Mouse (Mus musculus) midbrain, embryonic 16.5 days (tissue): Measurements from ENCODE around the gene Glis1. TPM values are rescaled to one million over a fixed set of nuclear protein-coding genes. Genes with fewer than 3 reads are reported as not detected.

ENCODE experiments used
- ATAC-seq: fragments of 200-750 bp; cut with Nextera tagmentation; 2 replicates; pipeline ENCODE4 v1.8.0; 2017; ENCODE audit warnings: moderate TSS enrichment
- H3K27ac ChIP-seq: fragments of 300-500 bp; sonication (generic); 2 replicates; pipeline ENCODE4 v1.5.1; 2014; ENCODE audit warnings: mild to moderate bottlenecking, low read length, mixed read lengths
- H3K27me3 ChIP-seq: fragments of 300-500 bp; sonication (generic); 2 replicates; pipeline ENCODE4 v1.6.1; 2014; ENCODE audit warnings: low read depth, low read length, mixed read lengths; ENCODE audit not compliant: control insufficient read depth, insufficient read depth
- H3K36me3 ChIP-seq: fragments of 300-500 bp; sonication (generic); 2 replicates; pipeline ENCODE4 v1.6.1; 2014; ENCODE audit warnings: mild to moderate bottlenecking, low read length, moderate library complexity, mixed read lengths; ENCODE audit not compliant: control insufficient read depth, insufficient read depth
- H3K4me1 ChIP-seq: fragments of 300-500 bp; sonication (generic); 2 replicates; pipeline ENCODE4 v1.6.1; 2014; ENCODE audit warnings: mild to moderate bottlenecking, low read length, mixed read lengths; ENCODE audit not compliant: control insufficient read depth, insufficient read depth
- H3K4me2 ChIP-seq: fragments of 300-500 bp; sonication (generic); 2 replicates; pipeline ENCODE4 v1.6.1; 2014; ENCODE audit warnings: mild to moderate bottlenecking, low read length, mixed read lengths
- H3K4me3 ChIP-seq: fragments of 300-500 bp; sonication (generic); 2 replicates; pipeline ENCODE4 v1.5.1; 2014; ENCODE audit warnings: low read depth, mild to moderate bottlenecking, low read length, moderate library complexity, mixed read lengths
- H3K9ac ChIP-seq: fragments of 300-500 bp; sonication (generic); 2 replicates; pipeline ENCODE4 v1.6.1; 2014; ENCODE audit warnings: low read depth, low read length, mixed read lengths
- H3K9me3 ChIP-seq: fragments of 300-500 bp; sonication (generic); replicated peaks from 2 replicates; pipeline ENCODE4 v1.6.1; 2014; ENCODE audit warnings: mild to moderate bottlenecking, low read length, mixed read lengths; ENCODE audit not compliant: control insufficient read depth, poor library complexity, severe bottlenecking
- WGBS: fragments of 180-500 bp; shearing (Covaris S2); extraction: QIAGEN DNeasy Blood & Tissue Kit; methylation state at CpG from one replicate; pipeline ENCODE4 v1.1.7; 2014; 5-methylcytosine and 5-hydroxymethylcytosine counted together
- polyA plus RNA-seq: library from polyadenylated mRNA; unstranded; fragments of >200 nt; fragmentation: Nextera tagmentation; extraction: Ambion mirVana; gene quantifications from 2 replicates; pipeline ENCODE4 v1.2.1, GENCODE M21; 2015

The Glis1 gene
- polyA plus RNA-seq, 1 experiment from 2014 or later, result 2.4 TPM

GRCm38 (mm10) chr4:107628226-107628625 lies 193.8 kb downstream of the Glis1 start:
- no peak overlapping the region for H3K27ac ChIP-seq
- H3K9me3 ChIP-seq, result no peaks in the 10 kb centered on the region
- no peaks in the 10 kb centered on the region for H3K36me3 ChIP-seq
- WGBS, result 75% methylated on average over 4 of the region's 4 CpGs
- H3K9ac ChIP-seq, result no peak overlapping the region
- H3K4me1 ChIP-seq, result no peaks in the 10 kb centered on the region
- no peak overlapping the region for H3K4me2 ChIP-seq
- H3K27me3 ChIP-seq, result no peaks in the 10 kb centered on the region
- H3K4me3 ChIP-seq, result no peak overlapping the region
- no peak for ATAC-seq

- Histone ChIP-seq H3K9me3 (no peaks in the 10 kb centered on the region), H3K4me1 (no peaks in the 10 kb centered on the region), H3K4me2 (no peak overlapping the region), H3K9ac (no peak overlapping the region), H3K27ac (no peak overlapping the region), H3K36me3 (no peaks in the 10 kb centered on the region), H3K4me3 (no peak overlapping the region), H3K27me3 (no peaks in the 10 kb centered on the region)
- WGBS, result 68% methylated on average over 17 of the region's 17 CpGs
- no peak for ATAC-seq
Measured at GRCm38 (mm10) chr4:107628921-107629411, 194.6 kb downstream of the Glis1 start.

DNA sequence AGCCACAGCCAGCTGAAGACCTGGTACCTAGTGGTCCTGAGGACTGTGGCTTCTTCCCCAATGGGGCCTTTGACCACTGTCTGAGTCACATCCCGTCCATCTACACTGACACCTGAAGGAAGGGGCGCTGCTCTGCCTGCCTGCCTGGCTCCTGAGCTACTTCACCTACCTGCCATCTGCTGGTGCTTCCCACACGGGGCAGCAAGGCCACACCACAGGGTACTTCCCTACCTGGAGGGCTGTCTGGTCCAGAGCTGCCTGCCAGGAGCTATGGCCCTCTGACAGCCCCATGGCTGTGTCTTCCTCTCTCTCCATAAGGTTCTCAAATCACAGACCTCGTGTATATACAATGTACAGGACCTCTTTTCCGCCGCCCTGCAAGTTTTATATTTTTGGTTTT lies 200.2 kb downstream of the Glis1 start:
- Histone ChIP-seq H3K4me3 (no peak overlapping the region), H3K4me2 (no peak overlapping the region), H3K36me3 (no peaks in the 10 kb centered on the region), H3K27me3 (no peaks in the 10 kb centered on the region), H3K9ac (no peak overlapping the region), H3K4me1 (no peaks in the 10 kb centered on the region), H3K9me3 (no peaks in the 10 kb centered on the region), H3K27ac (no peak overlapping the region)
- WGBS, result 78% methylated on average over 6 of the region's 6 CpGs
- ATAC-seq, result no peak

DNA sequence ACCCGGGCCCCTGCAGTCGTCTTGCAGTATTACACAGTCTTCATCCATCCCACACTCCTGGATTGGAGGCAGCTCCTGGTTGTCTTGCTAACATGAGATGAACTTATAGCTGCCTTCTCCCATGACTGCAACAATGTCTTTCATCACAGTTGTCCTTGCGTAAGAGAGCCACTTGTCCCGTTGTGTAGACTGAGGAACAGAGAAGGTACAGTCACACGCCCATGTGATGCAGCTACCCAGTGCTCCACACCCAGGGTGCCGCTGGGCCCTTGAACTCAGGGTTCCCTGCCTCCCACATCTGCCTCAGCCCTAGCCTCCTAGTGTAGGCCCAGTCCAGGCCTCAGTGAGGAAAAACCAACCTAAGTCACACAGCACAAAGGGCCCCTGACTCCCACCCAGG lies 201.7 kb downstream of the Glis1 start:
- no peak overlapping the region for H3K4me2 ChIP-seq
- 80% methylated on average over 6 of the region's 6 CpGs for WGBS

GRCm38 (mm10) chr4:107637670-107638069 lies 203.3 kb downstream of the Glis1 start:
- WGBS, result 63% methylated on average over 3 of the region's 3 CpGs
- H3K27ac ChIP-seq, result no peak overlapping the region
- H3K27me3 ChIP-seq, result no peaks in the 10 kb centered on the region
- H3K9me3 ChIP-seq, result no peaks in the 10 kb centered on the region
- H3K4me2 ChIP-seq, result no peak overlapping the region
- no peak overlapping the region for H3K4me3 ChIP-seq
- no peak overlapping the region for H3K9ac ChIP-seq
- H3K36me3 ChIP-seq, result no peaks in the 10 kb centered on the region
- H3K4me1 ChIP-seq, result no peaks in the 10 kb centered on the region
- no peak for ATAC-seq

More for the DNA sequence above, 201.7 kb downstream of the Glis1 start:
- no peak overlapping the region for H3K9ac ChIP-seq
- no peaks in the 10 kb centered on the region for H3K36me3 ChIP-seq
- H3K9me3 ChIP-seq, result no peaks in the 10 kb centered on the region
- no peaks in the 10 kb centered on the region for H3K4me1 ChIP-seq
- no peaks in the 10 kb centered on the region for H3K27me3 ChIP-seq
- H3K27ac ChIP-seq, result no peak overlapping the region
- ATAC-seq, result peak; percentile 36
- H3K4me3 ChIP-seq, result no peak overlapping the region

DNA sequence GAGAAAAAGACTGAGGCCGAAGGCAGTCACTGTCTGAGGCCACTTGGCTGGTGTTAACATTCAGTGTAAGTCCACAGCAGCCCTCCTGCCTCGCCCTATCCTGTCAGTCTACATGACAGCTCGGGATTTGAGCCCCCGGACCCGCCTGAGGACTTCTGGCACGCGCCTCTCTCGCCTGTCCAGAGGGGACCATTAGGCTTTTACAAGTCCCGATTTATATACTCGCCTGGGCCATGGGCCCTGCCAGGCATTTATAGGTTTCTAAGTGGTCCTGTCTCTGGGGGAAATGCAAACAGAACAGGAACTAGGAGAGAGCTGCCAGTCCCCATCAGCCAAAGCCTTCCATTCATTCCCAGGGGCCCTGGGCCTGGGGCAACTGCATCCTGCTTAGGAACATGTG lies 203.9 kb downstream of the Glis1 start:
- H3K9ac ChIP-seq, result no peak overlapping the region
- no peaks in the 10 kb centered on the region for H3K9me3 ChIP-seq
- no peak overlapping the region for H3K4me2 ChIP-seq
- no peak overlapping the region for H3K27ac ChIP-seq
- no peaks in the 10 kb centered on the region for H3K27me3 ChIP-seq
- no peak overlapping the region for H3K4me3 ChIP-seq
- H3K36me3 ChIP-seq, result no peaks in the 10 kb centered on the region
- WGBS, result 65% methylated on average over 10 of the region's 10 CpGs
- H3K4me1 ChIP-seq, result no peaks in the 10 kb centered on the region
- no peak for ATAC-seq

DNA sequence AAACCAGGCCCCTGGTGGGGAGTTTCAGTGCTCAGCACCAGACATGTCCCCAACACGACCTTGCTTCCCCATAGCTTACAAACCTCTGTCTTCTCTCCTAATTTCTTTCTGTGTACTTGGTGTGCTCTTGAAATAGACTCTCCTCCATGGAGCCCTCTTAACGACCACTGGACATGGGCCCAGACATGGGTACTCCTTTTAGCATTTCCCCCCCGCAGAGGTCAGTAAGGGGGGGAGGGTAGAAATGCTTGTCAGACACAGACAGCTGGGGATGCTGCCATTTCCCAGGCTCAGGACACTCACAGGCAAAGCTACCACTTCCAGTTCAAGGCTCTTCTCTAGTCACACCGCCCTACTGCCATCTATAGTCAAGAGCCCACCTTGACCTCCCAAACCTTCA lies 207.2 kb downstream of the Glis1 start:
- H3K27me3 ChIP-seq, result no peaks in the 10 kb centered on the region
- no peak for ATAC-seq
- no peak overlapping the region for H3K4me3 ChIP-seq
- no peak overlapping the region for H3K27ac ChIP-seq
- H3K9ac ChIP-seq, result no peak overlapping the region
- H3K4me1 ChIP-seq, result no peaks in the 10 kb centered on the region
- no peaks in the 10 kb centered on the region for H3K36me3 ChIP-seq
- no peaks in the 10 kb centered on the region for H3K9me3 ChIP-seq
- 70% methylated on average over 4 of the region's 4 CpGs for WGBS
- no peak overlapping the region for H3K4me2 ChIP-seq

GRCm38 (mm10) chr4:107648959-107649485 lies 214.6 kb downstream of the Glis1 start:
- Histone ChIP-seq H3K4me3 (no peak overlapping the region), H3K9ac (no peak overlapping the region), H3K4me2 (no peak overlapping the region), H3K27ac (no peak overlapping the region), H3K27me3 (no peaks in the 10 kb centered on the region), H3K4me1 (peaks cover 4% of the 10 kb centered on the region; the same call in 1 of the 2 replicates), H3K9me3 (no peaks in the 10 kb centered on the region), H3K36me3 (no peaks in the 10 kb centered on the region)
- 83% methylated on average over 5 of the region's 5 CpGs for WGBS
- ATAC-seq, result no peak

- Histone ChIP-seq H3K4me1 (peaks cover 4% of the 10 kb centered on the region; the same call in 1 of the 2 replicates), H3K27ac (no peak overlapping the region), H3K36me3 (no peaks in the 10 kb centered on the region), H3K4me3 (no peak overlapping the region), H3K27me3 (0 out of 2 replicates have a peak, but pooled peaks cover 2% of the 10 kb centered on the region), H3K4me2 (no peak overlapping the region), H3K9me3 (no peaks in the 10 kb centered on the region), H3K9ac (no peak overlapping the region)
- ATAC-seq, result no peak
- 21% methylated on average over 12 of the region's 12 CpGs for WGBS
Measured at GRCm38 (mm10) chr4:107651021-107651496, 216.7 kb downstream of the Glis1 start.
